Mouse (Mus musculus) Patski (cell line): ENCODE results near the gene Acan. TPM values are rescaled to one million over a fixed set of nuclear protein-coding genes. Genes with fewer than 3 reads are reported as not detected.
A peak's percentile ranks its signal among the peaks of the same experiment; 100 is the strongest.

ENCODE experiments used
- ATAC-seq: fragments of 100-300 bp; one replicate; pipeline ENCODE4 v1.8.0; 2021
- CTCF ChIA-PET: fragments of 350-600 bp; sonication (Branson Sonifier 250); formaldehyde crosslinking; loops from one replicate; lab custom pipeline; 2022; ENCODE audit warnings: inconsistent platforms; lab: Charles Lee
- POLR2A ChIA-PET: fragments of 350-600 bp; sonication (Branson Sonifier 250); formaldehyde crosslinking; loops from one replicate; lab custom pipeline; 2022; ENCODE audit warnings: antibody characterized with exemption, inconsistent platforms; lab: Charles Lee
- DNase-seq: peaks from one replicate; pipeline ENCODE4 v3.0.0-alpha.2; 2011; ENCODE audit warnings: low read depth, low spot score
- H3K27me3 ChIP-seq: fragments of 371-371 bp; one replicate; pipeline ENCODE4 v1.5.1; 2021
- CTCF ChIP-seq: fragments of 100-300 bp; IDR thresholded peaks from one replicate; pipeline ENCODE4 v1.5.1; 2021
- in situ Hi-C: fragments of 300-500 bp; cut with MboI; formaldehyde crosslinking; loops from 3 replicates; pipeline ENCODE4 v1.11.1; 2018; ENCODE audit warnings: low pct_unique_long_range_greater_than_20kb, mixed read lengths
- polyA plus RNA-seq: library from polyadenylated mRNA; unstranded; gene quantifications from one replicate; pipeline ENCODE4 v1.2.3, GENCODE M21; 2021

Acan gene
- polyA plus RNA-seq, 1 experiment from 2014 or later = not detected

DNA sequence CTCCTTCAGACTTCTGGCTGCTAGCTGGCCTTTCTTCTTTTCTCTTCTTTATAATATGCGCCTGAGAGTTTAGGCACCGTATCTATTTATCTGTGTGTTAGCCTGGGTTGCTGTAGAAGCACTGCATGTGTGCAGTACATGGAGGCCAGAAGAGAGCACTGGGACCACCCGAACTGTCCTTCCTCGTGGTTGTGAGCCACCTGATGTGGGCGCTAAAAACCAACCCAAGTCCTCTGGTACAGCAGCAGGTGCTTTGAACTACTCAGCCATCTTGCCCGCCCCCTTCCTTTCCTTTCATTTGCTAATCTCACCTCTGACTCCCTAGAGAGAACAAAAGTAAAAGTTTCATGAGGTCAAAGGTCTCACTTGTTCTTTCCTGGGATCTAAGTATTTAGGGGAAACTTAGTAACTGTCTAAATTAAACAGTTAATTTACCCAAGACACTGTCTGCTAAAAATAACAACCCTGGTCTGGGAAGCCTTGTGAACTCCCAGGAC is 86.1 kb downstream of the Acan start:
- POLR2A ChIA-PET = no interaction called here
- H3K27me3 ChIP-seq = no peaks in the 10 kb centered on the region
- DNase-seq = no peak
- in situ Hi-C loops = loop anchor here (5.0 kb wide), 1 partner anchor 213 kb away; no protein-coding TSS in a partner anchor
- no peak for TF ChIP-seq CTCF
- CTCF ChIA-PET = no interaction called here
- no peak for ATAC-seq

DNA sequence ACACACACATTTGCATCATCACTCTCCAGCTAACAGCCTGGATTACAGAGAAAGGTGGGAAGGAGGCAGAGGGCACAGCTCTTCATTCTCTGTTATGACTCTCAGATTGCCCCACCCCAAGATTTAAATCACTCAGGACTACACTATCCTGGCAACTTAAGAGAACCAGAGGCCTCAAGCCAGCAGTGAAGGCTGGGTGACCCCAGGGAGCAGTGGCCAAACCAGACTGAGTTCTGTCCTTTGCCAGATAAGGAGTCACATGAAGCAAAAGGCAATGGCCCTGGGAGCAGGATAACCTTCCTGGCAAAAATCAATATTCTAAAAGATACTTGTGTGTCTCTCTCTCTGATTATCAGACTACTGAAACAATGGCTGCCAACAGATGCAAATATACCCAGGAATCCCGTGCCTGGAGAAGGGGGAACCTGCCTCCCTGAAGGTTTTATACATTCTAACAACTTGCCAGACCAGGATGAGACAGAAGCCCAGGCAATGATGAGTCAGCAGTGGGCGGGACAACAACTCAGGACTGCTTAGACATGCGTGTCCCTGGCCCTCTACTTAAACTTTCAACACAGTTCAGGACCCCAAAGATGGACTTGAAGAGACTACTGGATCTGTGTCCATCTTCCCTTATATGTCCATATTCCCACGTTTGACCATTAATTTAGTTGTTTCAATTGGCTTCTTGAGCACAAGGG is 86.8 kb downstream of the Acan start:
- no peak for DNase-seq

DNA sequence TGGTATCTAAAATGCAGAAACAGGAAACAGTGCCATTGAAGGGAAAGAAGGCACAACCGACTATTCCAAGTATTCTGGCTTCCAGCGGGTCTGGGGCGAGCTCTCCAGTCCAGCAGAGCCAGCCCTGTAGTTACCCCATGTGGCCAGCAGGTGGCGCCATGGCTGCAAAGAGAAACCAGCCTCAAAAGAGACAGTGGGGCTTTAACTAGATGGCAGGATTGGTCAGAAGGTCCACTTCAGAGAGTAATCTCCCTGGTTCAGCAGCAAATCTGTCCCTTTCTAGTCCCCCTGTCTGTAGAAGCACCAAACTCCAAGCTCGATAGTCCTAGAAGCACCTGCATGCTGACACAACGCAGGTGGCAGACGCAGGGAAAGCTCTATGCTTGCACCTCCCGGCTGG is 87.6 kb downstream of the Acan start:
- DNase-seq = no peak
- TF ChIP-seq CTCF = no peak
- no peaks in the 10 kb centered on the region for H3K27me3 ChIP-seq
- ChIA-PET CTCF (interaction anchor here (0.6 to 2.1 kb wide), 18 partner anchors 10 to 245 kb away, joined by 3 to 10 read pairs (median 4); partner anchors contain the start of gene Rlbp1), POLR2A (no interaction called here)
- in situ Hi-C loops = loop anchor here (5.0 kb wide), 1 partner anchor 101 kb away; no protein-coding TSS in a partner anchor
- peak; percentile 51 for ATAC-seq

More for the DNA sequence above, 86.8 kb downstream of the Acan start:
- TF ChIP-seq CTCF = no peak
- peak; percentile 46 for ATAC-seq
- H3K27me3 ChIP-seq = no peaks in the 10 kb centered on the region
- ChIA-PET POLR2A (no interaction called here), CTCF (interaction anchor here (0.6 to 2.1 kb wide), 17 partner anchors 9 to 246 kb away, joined by 3 to 10 read pairs (median 5); partner anchors contain the start of gene Rlbp1)
- in situ Hi-C loops = loop anchor here (5.0 kb wide), 2 partner anchors 102 to 212 kb away; no protein-coding TSS in a partner anchor

DNA sequence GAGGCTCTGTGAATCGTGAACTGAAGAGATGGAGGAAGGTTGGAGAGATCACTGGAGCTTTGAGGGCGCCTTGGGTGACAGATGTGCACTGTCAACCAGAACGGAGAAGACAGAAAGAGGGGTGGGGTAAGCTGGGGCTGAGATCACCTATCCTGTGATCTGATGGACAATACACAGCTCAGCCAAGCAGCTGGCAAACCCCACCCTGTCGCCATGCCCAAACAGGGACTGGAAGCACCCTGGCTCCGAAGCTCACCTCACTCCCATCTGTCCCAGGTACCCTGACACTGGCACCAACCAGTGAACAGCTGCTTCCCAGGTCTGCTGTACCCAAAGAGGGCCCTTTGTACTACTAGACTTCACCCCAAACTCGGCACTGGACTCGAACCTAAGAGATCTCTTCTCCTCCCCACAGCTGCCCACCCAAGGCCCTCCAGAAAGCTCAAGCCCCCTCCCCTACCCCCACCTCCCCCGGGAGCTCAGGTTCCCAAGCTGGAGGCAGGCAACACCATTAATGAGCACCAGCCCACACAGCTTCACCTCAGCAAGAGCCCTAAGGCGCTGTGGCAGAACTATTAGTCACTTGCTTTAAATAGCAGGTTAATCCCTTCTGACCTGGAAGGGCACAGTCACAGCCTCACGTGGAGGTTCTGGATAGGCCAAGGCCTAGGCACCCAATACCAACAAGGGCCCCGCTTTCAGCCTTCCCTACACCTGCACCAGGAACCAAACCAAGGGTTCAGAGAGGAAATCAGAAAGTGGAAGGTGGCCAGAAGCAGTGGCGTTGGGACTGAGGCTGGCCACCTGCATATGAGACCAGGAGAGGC is 93.9 kb downstream of the Acan start:
- CTCF ChIA-PET = interaction anchor here (0.9 to 1.5 kb wide), 2 partner anchors 73 to 202 kb away, joined by 4 to 5 read pairs; no protein-coding TSS in a partner anchor
- TF ChIP-seq CTCF = no peak
- peak; percentile 83 for DNase-seq
- peak; percentile 89 for ATAC-seq
- POLR2A ChIA-PET = interaction anchor here (0.7 kb wide), 1 partner anchor 225 kb away, joined by 4 read pairs; no protein-coding TSS in a partner anchor
- no peaks in the 10 kb centered on the region for H3K27me3 ChIP-seq
- in situ Hi-C loops = no loop called here

- no peak for TF ChIP-seq CTCF
- ATAC-seq = peak; percentile 18
- ChIA-PET CTCF (interaction anchor here (0.6 kb wide), 1 partner anchor 81 kb away, joined by 3 read pairs; no protein-coding TSS in a partner anchor), POLR2A (interaction anchor here (0.6 to 0.9 kb wide), 4 partner anchors 13 to 226 kb away, joined by 3 to 5 read pairs (median 4); no protein-coding TSS in a partner anchor)
- no peaks in the 10 kb centered on the region for H3K27me3 ChIP-seq
- DNase-seq = no peak
- in situ Hi-C loops = no loop called here
Measured at GRCm38 (mm10) chr7:79147931-79148653, 94.8 kb downstream of the Acan start.

DNA sequence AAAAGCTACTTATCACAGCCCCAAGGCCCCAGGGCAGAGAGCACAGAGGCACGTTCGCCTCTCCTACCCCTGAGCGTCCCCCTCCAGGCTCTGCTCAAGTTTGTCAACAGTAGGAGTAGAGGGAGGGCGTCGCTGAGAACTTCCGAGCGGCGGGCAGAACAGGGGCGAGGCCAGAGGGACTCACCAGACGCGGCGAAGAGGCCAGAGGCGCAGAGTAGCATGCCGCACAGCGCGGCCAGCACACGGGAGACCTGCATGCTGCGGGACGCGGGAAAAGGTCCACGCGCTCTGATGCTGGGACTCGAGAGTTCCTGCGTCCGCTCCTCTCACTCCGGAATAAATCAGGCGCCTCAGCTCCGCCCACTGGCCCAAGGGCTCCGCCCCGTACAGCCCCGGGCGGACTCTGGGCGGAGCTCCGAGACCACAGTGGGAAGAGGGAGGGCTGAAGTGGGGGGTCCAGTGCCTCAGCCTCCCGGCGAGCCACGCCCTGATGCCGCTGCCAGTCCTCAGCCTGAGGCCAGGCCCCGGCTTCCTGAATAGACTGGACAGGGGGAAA is 95.5 kb downstream of the Acan start, which contains the start of gene Mfge8:
Mfge8 (minus strand) TSS at position 350 of the 556 bp plus-strand sequence.
- no peak for TF ChIP-seq CTCF
- CTCF ChIA-PET = interaction anchor here (0.6 kb wide), 1 partner anchor 80 kb away, joined by 3 read pairs; no protein-coding TSS in a partner anchor
- DNase-seq = peak; percentile 44
- H3K27me3 ChIP-seq = no peaks in the 10 kb centered on the region
- POLR2A ChIA-PET = interaction anchor here (0.5 to 0.9 kb wide), 3 partner anchors 92 to 381 kb away, joined by 3 to 5 read pairs (median 4); no protein-coding TSS in a partner anchor
- in situ Hi-C loops = no loop called here
- ATAC-seq = peak; percentile 65

GRCm38 (mm10) chr7:79149522-79149921 is 96.2 kb downstream of the Acan start:
- POLR2A ChIA-PET = interaction anchor here (0.5 kb wide), 1 partner anchor 382 kb away, joined by 3 read pairs; no protein-coding TSS in a partner anchor
- no peak for TF ChIP-seq CTCF
- CTCF ChIA-PET = no interaction called here
- in situ Hi-C loops = no loop called here
- ATAC-seq (no peak), DNase-seq (no peak)
- H3K27me3 ChIP-seq = no peaks in the 10 kb centered on the region

GRCm38 (mm10) chr7:79159406-79159805 is 106.1 kb downstream of the Acan start:
- POLR2A ChIA-PET = interaction anchor here (0.6 kb wide), 1 partner anchor 80 kb away, joined by 3 read pairs; no protein-coding TSS in a partner anchor
- CTCF ChIA-PET = interaction anchor here (1.4 to 2.2 kb wide), 2 partner anchors 9 to 19 kb away, joined by 5 to 6 read pairs; no protein-coding TSS in a partner anchor

More at GRCm38 (mm10) chr7:79159406-79159805, 106.1 kb downstream of the Acan start:
- no peak for TF ChIP-seq CTCF
- no peaks in the 10 kb centered on the region for H3K27me3 ChIP-seq
- DNase-seq = no peak
- no peak for ATAC-seq
- in situ Hi-C loops = no loop called here

Other genes with a start within 250 kb of the Acan start
- 10.9 TPM for gene Det1, start 206.2 kb upstream of the Acan start, polyA plus RNA-seq
- gene Aen, start 157.6 kb upstream of the Acan start, polyA plus RNA-seq = 39.3 TPM
- 29.8 TPM for gene Isg20, start 140.1 kb upstream of the Acan start, polyA plus RNA-seq
- gene Hapln3, start 77.5 kb downstream of the Acan start, polyA plus RNA-seq = 0.54 TPM
- 784 TPM for gene Mfge8, start 95.6 kb downstream of the Acan start, polyA plus RNA-seq
- gene Abhd2, start 219.7 kb downstream of the Acan start, polyA plus RNA-seq = 60.0 TPM